Mouse (Mus musculus) right cerebral cortex, postnatal 10 days (tissue): ENCODE measurements around the gene Slc16a6.

Experiments used
- DNase-seq, 2 experiments: peaks; one replicate each; pipeline ENCODE4 v3.0.0; 2021; ENCODE audit warnings: low spot score in 2 of 2

The Slc16a6 gene

DNA sequence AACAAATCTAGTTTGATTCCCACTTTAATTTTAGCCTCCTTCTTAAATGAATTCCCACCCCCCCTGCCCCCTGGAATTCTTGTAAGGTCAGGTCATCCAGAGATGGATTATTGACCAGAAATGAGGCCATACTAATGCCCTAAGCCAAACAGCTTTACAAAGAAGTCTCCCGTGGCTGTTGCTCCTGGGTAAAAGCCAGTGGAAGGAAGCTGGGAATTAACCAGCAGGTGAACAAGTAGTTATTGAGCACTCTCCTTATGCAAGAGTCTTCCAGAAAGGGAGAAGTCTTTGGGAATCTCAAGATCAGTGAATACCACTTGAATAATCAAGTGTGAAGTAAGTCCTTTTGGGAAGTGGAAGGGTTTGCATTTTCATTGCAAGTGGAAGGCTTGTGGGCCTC is 13.7 kb upstream of the Slc16a6 start:
- no peak for DNase-seq

DNA sequence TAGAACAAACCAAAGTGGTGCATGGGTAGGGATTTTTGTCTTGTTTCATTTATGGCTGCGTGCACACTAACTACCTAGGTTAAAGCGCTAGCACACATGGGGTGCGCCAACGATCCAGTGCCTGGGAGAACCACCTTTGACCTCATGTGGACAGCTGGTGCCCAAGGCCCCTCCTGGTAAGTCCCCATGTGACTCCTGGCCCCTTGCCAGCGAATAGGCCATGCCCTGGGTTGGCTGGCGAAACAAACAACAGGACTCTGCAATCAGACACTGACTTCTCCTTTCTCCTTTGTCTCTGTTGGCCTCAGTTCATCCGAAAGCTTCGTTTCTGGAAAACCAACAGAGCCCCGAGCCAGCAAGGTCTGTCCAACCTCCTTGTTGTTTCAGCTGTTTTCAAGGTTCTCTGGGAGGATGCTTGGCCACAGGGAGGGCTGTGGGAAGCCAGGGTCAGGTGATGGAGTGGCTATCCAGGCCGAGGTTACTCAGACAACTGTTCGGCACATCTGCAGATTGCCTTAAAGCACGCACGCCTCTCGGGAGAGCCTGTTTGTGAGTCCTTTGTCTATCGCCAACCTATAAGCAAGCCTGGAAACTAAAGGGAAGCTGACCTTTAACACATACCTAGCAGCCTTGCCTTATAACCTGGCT is 12.1 kb upstream of the Slc16a6 start:
- DNase-seq, result peak; percentile 54 to 57

DNA sequence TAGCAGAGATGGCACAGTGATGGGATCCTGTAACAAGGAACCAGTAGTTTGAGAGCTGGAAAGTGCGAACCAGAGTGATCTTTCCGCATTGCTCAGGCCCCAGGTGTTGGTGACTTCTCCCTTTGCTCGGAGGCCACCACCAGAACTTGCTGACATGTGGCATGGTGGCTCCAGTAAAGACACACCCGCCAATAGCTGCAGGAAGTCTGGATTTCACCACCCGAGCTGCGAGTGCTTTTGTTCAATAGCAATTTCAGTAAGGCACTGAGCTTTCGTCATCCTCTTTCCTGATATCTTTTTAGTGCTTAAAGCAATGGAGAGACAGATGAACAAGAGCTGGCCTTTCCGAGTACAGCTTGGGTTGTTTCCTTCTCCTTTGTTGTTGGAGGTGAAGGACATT is 7.0 kb upstream of the Slc16a6 start:
- no peak for DNase-seq

GRCm38 (mm10) chr11:109479575-109480285 is 6.3 kb upstream of the Slc16a6 start:
- no peak for DNase-seq

- no peak for DNase-seq
Observed at GRCm38 (mm10) chr11:109477606-109478380, 4.4 kb upstream of the Slc16a6 start.

- no peak for DNase-seq
Observed at GRCm38 (mm10) chr11:109476653-109477052, 3.3 kb upstream of the Slc16a6 start.

DNA sequence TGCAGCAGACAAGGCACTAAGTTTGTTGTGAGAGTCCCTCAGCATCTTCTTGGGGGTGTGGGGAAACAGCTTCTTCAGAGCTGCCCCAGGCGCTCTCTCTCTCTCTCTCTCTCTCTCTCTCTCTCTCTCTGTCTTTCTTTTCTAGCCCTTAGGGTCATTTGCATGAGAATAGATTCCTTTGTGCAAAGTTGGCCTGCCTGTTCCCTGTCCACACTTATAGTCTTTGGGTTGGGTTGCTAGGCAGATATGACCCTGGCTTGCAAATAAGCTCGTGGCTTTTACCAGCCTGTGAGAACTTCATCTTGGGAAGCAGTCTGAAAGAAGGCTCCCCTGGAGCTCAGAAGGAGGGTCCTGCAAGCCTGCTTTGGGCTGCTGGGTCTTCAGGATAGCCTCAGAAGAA is 2.8 kb upstream of the Slc16a6 start:
- DNase-seq, result no peak

DNA sequence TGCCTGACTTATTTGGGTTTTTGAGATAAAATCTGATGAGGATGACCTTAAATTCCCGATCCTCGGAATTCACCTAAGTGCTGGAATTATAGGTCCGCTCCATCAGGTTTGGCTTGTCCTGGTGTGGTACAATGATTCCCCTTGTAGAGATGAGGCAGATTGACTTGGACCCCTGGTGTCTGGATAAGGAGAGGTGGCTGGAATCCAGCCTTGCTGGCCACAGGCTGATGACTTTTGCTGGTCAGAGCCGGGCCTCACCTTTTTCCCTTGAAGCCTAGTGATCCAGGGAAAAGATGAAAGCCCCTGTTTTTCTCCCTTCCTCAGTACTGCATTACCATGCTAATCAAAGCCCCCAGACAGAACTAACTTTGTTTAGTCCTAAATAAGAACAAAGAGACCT is 2.3 kb upstream of the Slc16a6 start:
- DNase-seq, result no peak

- no peak for DNase-seq
Observed at GRCm38 (mm10) chr11:109474836-109475235, 1.4 kb upstream of the Slc16a6 start.

DNA sequence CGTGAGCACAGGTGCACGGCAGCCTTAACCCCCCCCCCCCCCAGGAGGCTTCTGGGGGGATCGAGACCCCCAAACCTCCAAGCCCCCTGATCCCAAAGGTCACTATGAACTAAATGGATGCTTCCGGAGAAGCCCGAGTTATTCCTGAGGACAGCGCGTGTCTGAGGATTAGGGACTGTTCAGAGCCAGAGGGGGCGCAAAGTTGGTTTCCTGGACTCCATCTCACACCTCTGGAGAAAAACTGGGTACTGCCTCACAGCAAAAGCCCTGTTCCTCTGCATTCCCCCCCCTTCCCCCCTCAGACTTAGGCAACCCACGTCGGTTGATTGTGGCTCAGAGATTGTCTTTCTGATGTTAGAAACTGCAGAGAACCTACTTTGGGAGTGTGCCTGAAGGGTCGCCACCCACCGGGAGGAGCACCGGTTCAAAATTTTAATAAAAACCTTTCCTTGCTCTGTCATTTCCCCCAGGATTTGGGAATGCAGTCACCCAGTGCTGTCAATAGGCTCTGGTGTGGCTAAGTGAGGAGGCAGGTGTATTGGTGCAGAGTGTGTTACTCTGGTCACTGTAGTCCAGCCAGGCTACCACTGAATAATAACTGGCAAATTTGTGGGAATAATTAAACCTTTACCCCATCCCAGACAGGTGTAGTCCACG is 816 bp upstream of the Slc16a6 start:
- no peak for DNase-seq

- DNase-seq, result no peak
Observed at GRCm38 (mm10) chr11:109472821-109473170, 602 bp downstream of the Slc16a6 start.

GRCm38 (mm10) chr11:109472171-109472691 is 1.2 kb downstream of the Slc16a6 start:
- DNase-seq, result peak; percentile 40 to 44

- DNase-seq, result no peak
Observed at GRCm38 (mm10) chr11:109470921-109471861, 2.2 kb downstream of the Slc16a6 start.

- peak in 1 of 2 experiments; percentile 37 for DNase-seq
Observed at GRCm38 (mm10) chr11:109470170-109470569, 3.2 kb downstream of the Slc16a6 start.

- no peak for DNase-seq
Observed at GRCm38 (mm10) chr11:109468133-109468532, 5.3 kb downstream of the Slc16a6 start.

- DNase-seq, result no peak
Observed at GRCm38 (mm10) chr11:109466987-109467386, 6.4 kb downstream of the Slc16a6 start.

DNA sequence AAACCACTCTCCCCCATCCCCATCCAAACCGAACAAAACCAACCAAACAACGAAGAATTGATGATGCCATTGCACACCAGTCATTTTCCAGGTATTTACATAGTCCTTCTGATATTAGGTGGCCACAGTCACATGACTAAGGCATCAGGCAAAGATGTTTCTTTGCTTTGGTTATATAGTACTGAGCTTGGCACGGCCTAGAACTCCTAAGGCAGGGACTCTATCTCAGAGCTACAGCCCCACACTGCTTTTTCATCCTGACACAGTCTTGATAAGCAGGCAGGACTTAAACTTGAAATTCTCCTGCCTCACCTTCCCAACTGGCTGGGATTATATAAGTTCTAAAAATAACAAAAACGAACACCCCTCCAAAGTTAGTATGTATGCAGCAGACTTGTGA is 8.3 kb downstream of the Slc16a6 start:
- DNase-seq, result no peak

GRCm38 (mm10) chr11:109460586-109460985 is 12.8 kb downstream of the Slc16a6 start:
- DNase-seq, result no peak

- no peak for DNase-seq
Observed at GRCm38 (mm10) chr11:109458165-109458564, 15.2 kb downstream of the Slc16a6 start.

DNA sequence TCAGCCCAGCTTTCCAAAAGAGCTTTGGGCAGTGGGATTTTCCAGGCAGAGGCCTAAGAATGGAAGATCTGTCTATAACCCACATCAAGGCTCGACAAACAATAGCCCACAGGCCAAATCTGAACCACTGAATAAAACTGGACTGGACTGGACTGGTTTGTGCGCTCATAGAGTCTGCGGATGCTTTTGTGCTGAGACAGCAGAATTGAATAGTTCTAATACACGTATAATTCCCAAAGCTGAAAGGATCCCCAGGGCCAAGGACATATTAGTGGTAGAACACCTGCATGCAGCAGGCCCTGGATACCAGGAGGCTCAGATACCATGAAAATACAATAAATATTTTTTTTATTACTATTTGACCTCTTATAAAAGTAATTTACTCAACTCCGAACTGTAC is 17.1 kb downstream of the Slc16a6 start:
- no peak for DNase-seq

DNA sequence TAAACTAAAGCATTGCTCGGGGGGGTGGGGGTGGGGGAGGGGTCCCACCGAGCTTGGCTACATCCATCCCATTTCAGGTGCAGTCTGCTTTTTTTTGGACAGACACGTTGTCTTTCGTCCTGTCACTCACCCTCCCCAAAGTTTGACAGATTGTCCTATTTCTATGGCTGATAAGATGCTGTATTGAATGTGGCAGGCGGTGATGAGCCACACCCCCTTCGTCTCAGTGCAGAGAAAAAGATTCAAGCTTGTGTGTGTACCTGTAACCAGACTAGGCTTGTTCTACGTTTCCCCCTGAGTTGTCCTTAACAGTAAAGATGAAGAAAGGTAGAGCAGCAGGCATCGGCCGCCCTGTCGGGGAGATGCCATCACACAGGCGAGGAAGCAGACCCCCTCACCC is 22.2 kb downstream of the Slc16a6 start:
- no peak for DNase-seq
